Mouse (Mus musculus): ENCODE data around the gene Smyd3. TPM values are rescaled to one million over a fixed set of nuclear protein-coding genes. Genes with fewer than 3 reads are reported as not detected.

Smyd3 gene
- polyA plus RNA-seq, 1 experiment from 2014 or later = 18.3 TPM

DNA sequence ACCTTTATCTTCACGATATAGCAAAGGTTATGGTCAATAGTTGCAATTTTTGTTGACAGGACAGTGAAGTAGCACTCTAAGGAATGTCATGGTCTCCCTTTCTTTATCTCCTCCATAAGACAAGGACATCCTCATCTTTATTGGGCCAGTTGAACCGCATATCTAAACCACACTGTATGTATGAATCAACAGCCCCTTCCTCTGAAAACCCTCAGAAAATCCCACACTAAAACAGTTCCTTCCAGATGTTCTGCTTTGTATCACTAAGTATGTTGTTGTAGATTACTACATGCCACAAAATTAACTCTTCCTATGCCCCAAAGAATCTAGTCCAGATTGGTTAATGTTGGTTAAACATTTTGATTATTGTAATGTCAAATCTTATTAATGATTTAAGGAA is 160.7 kb downstream of the Smyd3 start:
- no peaks in the 10 kb centered on the region for H3K36me3 ChIP-seq (ENCODE audit: insufficient read depth, low read length)
- H3K27me3 ChIP-seq (ENCODE audit: insufficient read depth, low read length) = no peaks in the 10 kb centered on the region
- DNase-seq (ENCODE audit: low spot score) (no peak), ATAC-seq (replicated peaks; ENCODE audit: low FRiP score, low read depth) (no peak)
- H3K9me3 ChIP-seq (replicated peaks; ENCODE audit: low read length) = no peaks in the 10 kb centered on the region
- no peak overlapping the region for H3K27ac ChIP-seq
- H3K9ac ChIP-seq (ENCODE audit: low read depth, low read length) = no peak overlapping the region
- WGBS = 81% methylated on average over 2 of the region's 2 CpGs
- no peak overlapping the region for H3K4me2 ChIP-seq (ENCODE audit: low read length)
- H3K4me3 ChIP-seq (replicated peaks; ENCODE audit: low read depth, low read length) = no peak overlapping the region
- no peak for TF ChIP-seq CTCF (IDR thresholded peaks at IDR 0.05; ENCODE audit: low read depth)
- no peaks in the 10 kb centered on the region for H3K4me1 ChIP-seq (replicated peaks; ENCODE audit: insufficient read depth, low read length)

DNA sequence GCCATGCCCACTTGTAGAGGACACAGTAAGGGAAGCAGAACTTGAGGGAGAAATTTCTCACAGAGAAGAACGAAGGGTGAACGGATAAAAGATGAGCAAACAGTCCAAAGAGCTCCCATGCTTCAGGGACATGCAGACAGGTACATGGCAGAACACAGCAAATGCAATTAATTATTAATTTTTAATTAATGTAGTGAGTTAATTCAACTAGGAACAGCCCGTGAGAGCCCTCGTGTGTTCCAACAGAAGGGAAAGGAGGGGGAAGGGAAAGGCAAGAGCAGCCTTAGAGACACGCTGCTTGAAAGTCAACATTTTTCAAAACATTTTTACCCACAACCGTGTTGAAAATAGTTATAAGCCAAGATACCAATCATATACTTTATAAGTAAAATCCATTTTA is 163.6 kb downstream of the Smyd3 start:
- Histone ChIP-seq H3K9ac (ENCODE audit: low read depth, low read length) (no peak overlapping the region), H3K27me3 (ENCODE audit: insufficient read depth, low read length) (no peaks in the 10 kb centered on the region), H3K9me3 (replicated peaks; ENCODE audit: low read length) (no peaks in the 10 kb centered on the region), H3K36me3 (ENCODE audit: insufficient read depth, low read length) (no peaks in the 10 kb centered on the region), H3K4me3 (replicated peaks; ENCODE audit: low read depth, low read length) (no peak overlapping the region), H3K4me2 (ENCODE audit: low read length) (no peak overlapping the region), H3K27ac (no peak overlapping the region), H3K4me1 (replicated peaks; ENCODE audit: insufficient read depth, low read length) (no peaks in the 10 kb centered on the region)
- TF ChIP-seq CTCF (IDR thresholded peaks at IDR 0.05; ENCODE audit: low read depth) = no peak
- 71% methylated on average over 6 of the region's 6 CpGs for WGBS
- DNase-seq (ENCODE audit: low spot score) = no peak
- ATAC-seq (replicated peaks; ENCODE audit: low FRiP score, low read depth) = peak; percentile 87

DNA sequence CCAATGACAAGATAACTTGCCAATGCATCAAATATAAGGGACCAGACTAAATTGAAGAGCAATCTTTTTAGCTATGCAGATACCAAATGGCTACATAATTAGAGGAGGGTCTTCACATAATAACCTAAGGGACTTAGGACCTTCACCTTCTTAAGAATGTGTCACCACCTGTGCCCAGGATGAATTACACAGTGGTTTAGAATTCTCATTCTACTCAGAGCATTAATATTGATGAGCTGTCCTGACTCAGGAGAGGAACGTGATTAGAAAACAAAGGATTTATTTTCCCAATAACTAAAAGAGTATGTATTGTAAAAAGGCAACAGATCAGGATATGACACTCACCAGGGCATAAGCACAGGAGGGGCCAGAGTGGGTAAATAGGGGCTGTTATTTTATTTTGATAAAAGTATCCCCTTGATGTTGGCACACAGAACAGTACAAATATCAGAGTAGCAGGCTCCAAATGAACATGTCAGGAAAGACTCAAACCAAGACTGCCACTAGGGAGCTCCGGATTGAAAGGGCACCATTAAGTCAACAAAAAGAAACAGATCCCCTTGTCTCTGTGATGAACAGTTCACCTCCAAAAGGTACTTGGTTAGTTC is 172.4 kb downstream of the Smyd3 start:
- TF ChIP-seq CTCF (IDR thresholded peaks at IDR 0.05; ENCODE audit: low read depth) = no peak
- H3K4me3 ChIP-seq (replicated peaks; ENCODE audit: low read depth, low read length) = no peak overlapping the region
- DNase-seq (ENCODE audit: low spot score) (no peak), ATAC-seq (replicated peaks; ENCODE audit: low FRiP score, low read depth) (no peak)
- no peaks in the 10 kb centered on the region for H3K36me3 ChIP-seq (ENCODE audit: insufficient read depth, low read length)
- no peak overlapping the region for H3K27ac ChIP-seq
- no peak overlapping the region for H3K4me2 ChIP-seq (ENCODE audit: low read length)
- no peaks in the 10 kb centered on the region for H3K4me1 ChIP-seq (replicated peaks; ENCODE audit: insufficient read depth, low read length)
- H3K27me3 ChIP-seq (ENCODE audit: insufficient read depth, low read length) = no peaks in the 10 kb centered on the region
- H3K9ac ChIP-seq (ENCODE audit: low read depth, low read length) = no peak overlapping the region
- H3K9me3 ChIP-seq (replicated peaks; ENCODE audit: low read length) = no peaks in the 10 kb centered on the region
- WGBS = 61% methylated on average over 2 of the region's 2 CpGs

DNA sequence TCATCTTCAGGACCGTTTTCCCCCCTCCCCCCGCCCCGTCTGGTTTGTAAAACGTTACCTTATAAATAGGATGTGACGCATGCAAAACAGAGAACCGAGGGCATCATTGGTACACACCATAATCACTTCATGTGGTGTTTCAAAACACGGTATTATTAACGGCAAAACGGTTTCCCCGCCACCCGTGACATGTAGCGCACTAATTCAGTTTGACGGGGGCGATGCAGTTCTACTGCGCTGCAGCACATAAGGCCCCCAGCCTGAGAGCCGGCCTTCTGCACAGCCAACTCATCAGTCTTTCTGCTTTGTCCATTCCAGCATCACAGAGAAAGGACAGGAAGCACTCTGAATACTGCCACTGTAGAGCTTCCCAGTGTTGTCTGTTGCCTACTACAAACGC is 174.4 kb downstream of the Smyd3 start:
- Histone ChIP-seq H3K27me3 (ENCODE audit: insufficient read depth, low read length) (no peaks in the 10 kb centered on the region), H3K27ac (no peak overlapping the region), H3K36me3 (ENCODE audit: insufficient read depth, low read length) (no peaks in the 10 kb centered on the region), H3K9me3 (replicated peaks; ENCODE audit: low read length) (no peaks in the 10 kb centered on the region), H3K4me3 (replicated peaks; ENCODE audit: low read depth, low read length) (no peak overlapping the region), H3K9ac (ENCODE audit: low read depth, low read length) (no peak overlapping the region), H3K4me2 (ENCODE audit: low read length) (no peak overlapping the region), H3K4me1 (replicated peaks; ENCODE audit: insufficient read depth, low read length) (no peaks in the 10 kb centered on the region)
- ATAC-seq (replicated peaks; ENCODE audit: low FRiP score, low read depth) = no peak
- no peak for DNase-seq (ENCODE audit: low spot score)
- WGBS = 94% methylated on average over 17 of the region's 17 CpGs
- TF ChIP-seq CTCF (IDR thresholded peaks at IDR 0.05; ENCODE audit: low read depth) = no peak

DNA sequence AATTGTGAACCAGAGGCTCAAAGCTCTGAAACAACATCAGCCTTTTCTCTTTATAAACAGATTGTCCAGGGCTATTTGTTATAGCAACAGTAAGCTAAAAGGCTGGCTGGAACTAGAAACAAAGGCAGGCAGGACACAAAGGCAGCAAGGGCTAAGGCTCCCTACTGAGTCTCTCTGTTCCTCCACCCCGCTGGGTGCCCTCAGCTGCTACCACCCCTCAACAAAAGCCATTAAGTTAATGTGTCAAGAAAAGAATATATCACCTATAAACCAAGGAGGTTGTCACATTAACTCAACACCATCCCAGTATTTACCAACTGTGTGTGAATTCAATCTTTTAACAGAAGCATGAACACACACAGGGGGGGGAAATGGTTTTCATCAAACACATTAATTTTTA is 176.3 kb downstream of the Smyd3 start:
- no peak overlapping the region for H3K4me3 ChIP-seq (replicated peaks; ENCODE audit: low read depth, low read length)
- no peak for ATAC-seq (replicated peaks; ENCODE audit: low FRiP score, low read depth)
- no peaks in the 10 kb centered on the region for H3K4me1 ChIP-seq (replicated peaks; ENCODE audit: insufficient read depth, low read length)
- DNase-seq (ENCODE audit: low spot score) = no peak
- no peak overlapping the region for H3K4me2 ChIP-seq (ENCODE audit: low read length)
- H3K9me3 ChIP-seq (replicated peaks; ENCODE audit: low read length) = no peaks in the 10 kb centered on the region
- H3K36me3 ChIP-seq (ENCODE audit: insufficient read depth, low read length) = no peaks in the 10 kb centered on the region
- H3K27ac ChIP-seq = no peak overlapping the region
- 55% methylated on average over 1 of the region's 1 CpGs for WGBS
- H3K9ac ChIP-seq (ENCODE audit: low read depth, low read length) = no peak overlapping the region
- no peak for TF ChIP-seq CTCF (IDR thresholded peaks at IDR 0.05; ENCODE audit: low read depth)
- H3K27me3 ChIP-seq (ENCODE audit: insufficient read depth, low read length) = no peaks in the 10 kb centered on the region

DNA sequence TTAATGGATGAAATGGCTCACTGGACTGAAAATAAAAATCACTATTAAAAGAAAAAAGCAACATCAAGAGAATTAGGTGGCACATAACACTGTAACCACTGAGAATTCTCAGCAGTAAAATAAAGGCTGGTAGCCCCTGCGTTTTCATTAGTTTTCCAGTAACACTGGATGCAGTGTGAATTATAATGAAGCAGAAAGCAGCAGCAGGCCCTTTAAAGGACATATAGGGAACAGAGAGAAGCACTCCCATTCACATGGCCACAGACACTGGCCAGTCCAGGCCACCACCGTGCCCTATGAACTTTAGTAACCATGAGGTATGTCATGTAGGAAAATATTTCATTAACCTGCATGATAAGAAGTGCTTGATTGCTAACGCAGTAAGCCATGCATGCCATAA is 178.8 kb downstream of the Smyd3 start:
- WGBS = 71% methylated on average over 3 of the region's 3 CpGs
- Histone ChIP-seq H3K27ac (no peak overlapping the region), H3K36me3 (ENCODE audit: insufficient read depth, low read length) (no peaks in the 10 kb centered on the region), H3K9me3 (replicated peaks; ENCODE audit: low read length) (no peaks in the 10 kb centered on the region), H3K4me2 (ENCODE audit: low read length) (no peak overlapping the region), H3K9ac (ENCODE audit: low read depth, low read length) (no peak overlapping the region), H3K4me3 (replicated peaks; ENCODE audit: low read depth, low read length) (no peak overlapping the region), H3K4me1 (replicated peaks; ENCODE audit: insufficient read depth, low read length) (no peaks in the 10 kb centered on the region), H3K27me3 (ENCODE audit: insufficient read depth, low read length) (no peaks in the 10 kb centered on the region)
- ATAC-seq (replicated peaks; ENCODE audit: low FRiP score, low read depth) = no peak
- TF ChIP-seq CTCF (IDR thresholded peaks at IDR 0.05; ENCODE audit: low read depth) = no peak
- no peak for DNase-seq (ENCODE audit: low spot score)

DNA sequence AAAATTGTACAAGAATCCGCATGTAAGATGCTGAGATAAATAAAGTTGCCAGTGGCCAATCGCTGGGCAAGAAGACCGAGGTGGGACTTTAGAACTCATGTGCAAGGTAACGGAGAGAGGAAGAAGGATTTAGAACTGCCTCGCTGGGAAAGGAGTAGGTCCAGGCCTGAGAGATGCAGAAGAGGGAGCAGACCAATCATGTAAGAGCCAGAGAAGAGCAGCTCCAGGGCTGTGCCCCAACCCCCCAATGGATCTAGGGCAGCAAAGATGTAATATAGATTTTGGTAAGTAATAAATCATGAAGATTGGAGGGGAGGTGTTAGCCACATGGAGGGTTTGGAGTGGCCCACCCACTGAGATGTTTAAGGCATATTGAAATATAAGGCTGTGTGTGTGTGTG is 180.3 kb downstream of the Smyd3 start:
- H3K9ac ChIP-seq (ENCODE audit: low read depth, low read length) = no peak overlapping the region
- H3K4me3 ChIP-seq (replicated peaks; ENCODE audit: low read depth, low read length) = no peak overlapping the region
- H3K9me3 ChIP-seq (replicated peaks; ENCODE audit: low read length) = no peaks in the 10 kb centered on the region
- no peaks in the 10 kb centered on the region for H3K27me3 ChIP-seq (ENCODE audit: insufficient read depth, low read length)
- H3K4me1 ChIP-seq (replicated peaks; ENCODE audit: insufficient read depth, low read length) = no peaks in the 10 kb centered on the region
- no peak for ATAC-seq (replicated peaks; ENCODE audit: low FRiP score, low read depth)
- no peak for DNase-seq (ENCODE audit: low spot score)
- TF ChIP-seq CTCF (IDR thresholded peaks at IDR 0.05; ENCODE audit: low read depth) = no peak
- H3K4me2 ChIP-seq (ENCODE audit: low read length) = no peak overlapping the region
- no peaks in the 10 kb centered on the region for H3K36me3 ChIP-seq (ENCODE audit: insufficient read depth, low read length)
- 90% methylated on average over 5 of the region's 5 CpGs for WGBS
- H3K27ac ChIP-seq = no peak overlapping the region
